8 mouse cellular contexts compared by ENCODE assay signal in the genomic region with DNA sequence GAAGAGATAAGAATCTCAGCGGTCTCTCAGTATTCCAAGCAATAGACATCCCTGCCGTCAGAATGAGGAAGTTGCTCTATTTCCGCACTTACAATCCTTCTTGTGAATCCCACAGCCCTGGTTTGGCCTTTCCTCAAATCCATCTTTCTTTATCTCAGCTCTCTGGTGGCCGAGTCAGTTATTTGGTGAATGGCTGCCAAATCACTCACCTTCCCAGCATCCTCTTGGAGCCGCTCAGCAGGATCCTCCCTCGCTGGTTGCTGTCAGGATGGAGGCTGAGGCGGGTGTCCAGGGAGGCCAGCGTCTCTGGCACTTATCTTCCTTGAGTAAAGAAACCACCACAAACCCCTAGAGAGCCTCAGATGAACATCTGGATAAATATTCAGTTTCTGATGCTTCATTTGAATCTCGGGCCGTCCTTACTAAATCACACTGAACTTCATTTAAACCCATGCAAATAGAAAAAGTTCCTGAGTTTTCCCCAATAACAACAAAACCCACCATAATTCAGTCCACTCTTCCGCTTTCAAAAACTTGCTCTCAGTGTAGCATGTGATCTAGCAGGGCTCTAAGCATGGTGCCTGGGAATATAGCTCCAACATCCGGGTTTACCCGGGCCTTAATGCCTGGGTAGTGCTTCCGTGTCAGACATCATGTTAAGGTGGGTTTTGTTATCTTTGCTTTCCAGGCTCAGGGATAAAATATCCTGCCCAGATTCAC.
A peak's percentile ranks its signal among the peaks of the same experiment; 100 is the strongest.
DNase-seq lines count a peak whose midpoint lies in the region; ATAC-seq lines count a peak whose summit lies in the region.

No protein-coding gene starts in this region.

- peak; percentile 51 for ATAC-seq in megakaryocyte progenitor cell, adult 5-6 weeks (replicated peaks; ENCODE audit: poor library complexity)
- ATAC-seq in monocyte, adult 5-6 weeks (replicated peaks; ENCODE audit: insufficient number of reproducible peaks, low FRiP score, low TSS enrichment, poor library complexity, severe bottlenecking), result no peak

- DNase-seq in adrenal gland, adult (ENCODE audit: inconsistent age in 2 of 2, low spot score in 1 of 2), result peak; percentile 42 to 68
- DNase-seq in adrenal gland, adult 18-20 months (ENCODE audit: low spot score in 2 of 2), result no peak
- DNase-seq in ovary, adult 18-20 months (ENCODE audit: low spot score), result peak; percentile 53
- DNase-seq in ovary, postnatal 14 days (ENCODE audit: low spot score), result no peak
- peak; percentile 63 for DNase-seq in kidney, adult 9 months
- no peak for DNase-seq in spleen, adult 12 weeks (ENCODE audit: low spot score)

Comparison
In these comparisons a context has a peak if more than half of its experiments do, and no peak if none do; other contexts are left out.
1. DNase-seq: peak in adrenal gland, adult (2 of 2), ovary, adult 18-20 months (single experiment) and kidney, adult 9 months (single experiment); none in adrenal gland, adult 18-20 months (0 of 2), ovary, postnatal 14 days (single experiment) and spleen, adult 12 weeks (single experiment).